Mouse (Mus musculus) adrenal gland, postnatal 10 days (tissue): ENCODE measurements around the gene Suz12. TPM values are rescaled to one million over a fixed set of nuclear protein-coding genes. Genes with fewer than 3 reads are reported as not detected.
"Not testable (repeated sequence)": the region's sequence is repeated elsewhere in the genome, so short reads cannot be mapped to it uniquely, and the experiment has no call there.

Experiments
- DNase-seq: peaks from one replicate; pipeline ENCODE4 v3.0.0; 2021; ENCODE audit warnings: mixed read lengths
- total RNA-seq, 2 experiments: library from RNA; stranded (reverse); gene quantifications; 2 replicates each; pipeline ENCODE4 v1.2.3; 2021

Gene Suz12
- total RNA-seq, 2 experiments from 2014 or later, result 52.7 to 54.0 TPM

GRCm38 (mm10) chr11:79992035-79992591, 793 bp upstream of the Suz12 start:
- DNase-seq, result no peak

DNA sequence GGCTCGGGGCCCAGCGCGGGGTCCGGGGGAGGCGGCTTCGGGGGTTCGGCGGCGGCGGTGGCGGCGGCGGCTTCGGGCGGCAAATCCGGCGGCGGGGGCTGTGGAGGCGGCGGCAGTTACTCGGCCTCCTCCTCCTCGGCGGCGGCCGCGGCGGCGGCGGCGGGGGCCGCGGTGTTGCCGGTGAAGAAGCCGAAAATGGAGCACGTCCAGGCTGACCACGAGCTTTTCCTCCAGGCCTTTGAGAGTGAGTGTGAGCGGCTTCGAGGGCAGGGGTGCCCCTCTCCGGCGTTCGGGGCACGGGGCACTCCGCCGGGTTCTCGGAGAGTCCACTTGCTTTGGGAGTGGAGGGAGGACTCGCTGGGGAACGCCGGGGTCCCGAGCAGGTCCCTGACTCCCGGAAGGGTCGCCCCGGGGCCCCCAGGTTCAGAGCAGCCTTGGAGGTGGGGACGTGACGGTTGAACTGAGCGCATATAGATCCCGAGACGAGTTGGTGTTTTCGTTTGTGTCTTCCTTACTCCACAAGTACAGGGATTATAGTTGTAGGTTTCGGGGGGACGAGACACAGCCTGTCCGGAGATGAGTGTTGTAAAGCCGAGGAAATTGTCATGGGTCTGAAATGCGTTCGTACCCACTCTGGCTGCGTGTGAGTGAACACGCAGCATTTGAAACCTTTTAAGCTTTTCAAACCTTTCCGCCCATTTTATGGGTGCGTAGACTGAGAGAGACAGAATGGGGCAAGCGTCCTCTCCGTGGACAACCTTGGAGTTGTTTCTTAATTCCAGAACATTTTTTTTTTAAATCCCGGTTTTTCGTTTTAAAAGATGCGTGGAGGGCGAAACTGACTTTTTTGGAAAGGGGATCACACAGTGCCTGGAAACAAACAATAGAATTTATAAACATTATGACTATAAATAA, 707 bp downstream of the Suz12 start:
- DNase-seq, result peak; percentile 14

- DNase-seq, result no peak
Measured at GRCm38 (mm10) chr11:79994271-79994988, 1.5 kb downstream of the Suz12 start.

DNA sequence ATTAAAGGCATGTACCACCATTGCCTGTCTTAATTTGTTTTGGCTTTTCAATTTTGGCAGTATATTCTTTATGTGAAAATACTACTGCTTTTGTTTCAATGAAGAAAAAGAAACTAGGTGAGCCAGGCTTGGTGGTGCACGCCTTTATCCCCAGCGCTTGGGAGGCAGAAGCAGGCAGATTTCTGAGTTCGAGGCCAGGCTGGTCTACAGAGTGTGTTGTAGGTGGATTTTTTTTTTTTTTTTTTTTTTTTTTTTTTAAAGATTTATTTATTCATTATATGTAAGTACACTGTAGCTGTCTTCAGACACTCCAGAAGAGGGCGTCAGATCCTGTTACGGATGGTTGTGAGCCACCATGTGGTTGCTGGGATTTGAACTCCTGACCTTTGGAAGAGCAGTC, 23.6 kb downstream of the Suz12 start:
- not testable (repeated sequence) for DNase-seq

DNA sequence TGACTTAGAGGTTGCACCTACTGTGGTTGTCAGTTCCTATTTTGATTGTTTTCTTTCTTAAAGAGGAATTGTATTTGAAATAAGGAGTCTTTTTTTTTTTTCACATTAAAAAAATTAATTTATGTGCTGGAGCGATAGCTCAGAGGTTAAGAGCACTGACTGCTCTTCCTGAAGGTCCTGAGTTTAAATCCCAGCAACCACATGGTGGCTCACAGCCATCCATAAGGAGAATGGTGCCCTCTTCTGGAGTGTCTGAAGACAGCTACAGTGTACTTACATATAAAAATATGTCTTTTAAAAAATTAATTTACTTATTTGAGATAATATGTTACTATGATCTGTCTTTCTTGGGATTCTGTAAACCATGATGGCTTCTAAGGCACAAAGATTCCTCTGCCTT, 26.9 kb downstream of the Suz12 start:
- no peak for DNase-seq

DNA sequence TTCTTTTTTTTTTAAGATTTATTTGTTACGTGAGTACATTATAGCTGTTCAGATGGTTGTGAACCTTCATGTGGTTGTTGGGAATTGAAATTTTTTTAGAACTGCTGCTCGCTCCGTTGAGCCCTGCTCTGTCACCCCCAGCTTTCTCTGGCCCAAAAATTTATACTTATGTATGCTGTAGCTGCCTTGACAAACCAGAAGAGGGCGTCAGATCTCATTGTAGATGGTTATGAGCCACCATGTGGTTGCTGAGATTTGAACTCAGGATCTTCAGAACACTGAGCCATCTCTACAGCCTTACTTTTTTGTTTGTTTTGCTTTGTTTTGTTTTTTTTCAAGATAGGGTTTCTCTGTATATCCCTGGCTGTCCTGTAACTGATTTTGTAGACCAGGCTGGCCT, 28.4 kb downstream of the Suz12 start:
- no peak for DNase-seq

GRCm38 (mm10) chr11:80037495-80037894, 44.6 kb downstream of the Suz12 start:
- no peak for DNase-seq

- peak; percentile 63 for DNase-seq
Measured at GRCm38 (mm10) chr11:80042615-80043418, 49.9 kb downstream of the Suz12 start.

DNA sequence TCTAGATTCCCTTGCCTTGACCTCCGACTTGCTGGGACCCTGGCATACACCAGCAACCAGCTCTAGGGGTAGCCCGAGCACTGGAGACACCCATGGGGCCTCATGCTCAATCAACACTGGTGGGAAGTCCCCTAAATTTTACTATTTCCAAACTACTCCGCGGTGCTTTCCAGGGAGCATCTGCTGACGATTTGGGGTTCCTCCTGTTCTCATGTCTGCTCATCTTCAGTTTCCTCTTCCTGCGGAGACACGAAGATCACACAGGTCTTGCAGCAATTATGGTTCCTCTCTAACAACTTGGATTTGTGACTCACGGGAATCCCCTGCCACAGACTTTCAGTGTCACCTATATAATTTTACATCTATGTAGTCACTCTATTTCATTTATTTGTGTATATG, 50.5 kb downstream of the Suz12 start:
- DNase-seq, result no peak

DNA sequence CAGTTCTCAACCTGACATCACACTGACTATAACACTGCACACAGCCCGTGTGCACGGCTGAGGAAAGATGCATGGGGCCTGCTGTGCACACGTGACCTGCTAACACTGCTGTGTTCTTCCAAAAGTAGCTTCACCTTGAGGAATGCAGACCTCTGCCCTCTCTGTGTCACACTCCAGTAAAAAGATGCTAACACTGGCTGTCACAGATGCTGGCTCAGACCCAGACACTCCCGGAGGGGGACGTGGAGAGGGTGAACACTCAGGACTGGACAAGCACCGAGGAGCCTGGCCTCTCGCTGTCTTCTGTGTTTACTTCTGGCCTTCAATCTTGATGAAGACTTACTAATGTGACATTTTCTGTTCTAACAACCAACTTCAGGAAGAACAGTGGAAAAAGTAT, 54.0 kb downstream of the Suz12 start:
- DNase-seq, result no peak

DNA sequence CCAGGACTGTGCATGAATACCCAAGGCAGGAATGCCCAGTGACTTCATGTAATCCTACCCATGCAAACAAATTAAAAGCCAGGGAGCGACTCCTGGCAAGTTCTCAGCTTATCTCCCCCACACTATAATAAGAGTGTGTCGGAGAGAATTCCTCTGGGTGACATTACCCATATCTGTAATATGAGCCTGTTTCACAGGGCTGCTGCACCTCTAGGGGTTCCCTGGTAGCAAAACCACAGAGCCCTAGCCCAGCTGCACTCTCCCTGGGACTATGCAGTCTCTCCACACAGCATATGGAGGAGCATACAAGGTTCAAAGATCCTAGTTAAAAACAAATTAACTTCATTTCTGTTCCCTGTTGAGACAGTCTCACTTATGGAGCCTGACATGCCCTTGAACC, 57.2 kb downstream of the Suz12 start:
- DNase-seq, result no peak

DNA sequence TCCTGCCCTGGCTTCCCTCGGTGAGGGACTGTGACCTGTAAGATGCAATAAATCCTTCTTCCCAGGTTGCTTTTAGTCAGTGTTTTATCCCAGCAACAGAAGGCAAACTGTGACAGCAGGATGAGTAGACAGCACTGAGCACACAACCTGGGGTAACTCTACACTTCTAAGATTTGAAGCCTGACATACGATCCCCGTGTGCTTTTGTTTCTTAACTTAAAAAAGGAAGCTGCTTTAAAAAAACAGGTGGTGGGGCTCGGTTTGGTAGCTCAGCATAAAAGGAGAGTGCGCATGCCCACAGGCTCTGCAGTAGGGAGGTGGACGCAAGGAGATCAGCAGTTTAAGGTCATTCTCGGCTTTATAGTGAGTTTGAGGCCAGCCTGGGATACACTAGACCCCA, 59.5 kb downstream of the Suz12 start:
- no peak for DNase-seq

- no peak for DNase-seq
Measured at GRCm38 (mm10) chr11:80053171-80053570, 60.3 kb downstream of the Suz12 start.

GRCm38 (mm10) chr11:80054659-80055058, 61.8 kb downstream of the Suz12 start:
- DNase-seq, result no peak

GRCm38 (mm10) chr11:80056141-80056540, 63.2 kb downstream of the Suz12 start:
- no peak for DNase-seq

- DNase-seq, result no peak
Measured at GRCm38 (mm10) chr11:80062159-80062558, 69.3 kb downstream of the Suz12 start.

DNA sequence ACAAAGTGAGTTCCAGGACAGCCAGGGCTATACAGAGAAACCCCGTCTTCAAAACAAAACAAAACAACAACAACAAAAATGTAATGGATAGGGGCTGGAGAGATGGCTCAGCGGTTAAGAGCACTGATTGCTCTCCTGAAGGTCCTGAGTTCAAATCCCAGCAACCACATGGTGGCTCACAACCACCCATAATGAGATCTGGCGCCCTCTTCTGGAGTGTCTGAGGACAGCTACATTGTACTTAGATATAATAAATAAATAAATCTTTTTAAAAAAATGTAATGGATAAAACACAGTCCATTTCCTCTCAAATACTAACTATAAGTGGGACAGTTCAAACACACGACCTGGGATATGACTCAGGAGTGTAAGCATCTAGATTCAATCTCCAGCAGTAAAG, 73.5 kb downstream of the Suz12 start:
- DNase-seq, result not testable (repeated sequence)

- DNase-seq, result no peak
Measured at GRCm38 (mm10) chr11:80067558-80067957, 74.7 kb downstream of the Suz12 start.

GRCm38 (mm10) chr11:80069815-80070214, 76.9 kb downstream of the Suz12 start:
- no peak for DNase-seq

GRCm38 (mm10) chr11:80071039-80071438, 78.1 kb downstream of the Suz12 start:
- DNase-seq, result no peak

- no peak for DNase-seq
Measured at GRCm38 (mm10) chr11:80072365-80072764, 79.5 kb downstream of the Suz12 start.

GRCm38 (mm10) chr11:80075608-80076277, 82.8 kb downstream of the Suz12 start:
- DNase-seq, result no peak
